16 mouse cellular contexts compared by ENCODE assay signal in genomic region chr6:54142848-54143651, GRCm38 (mm10).
DNase-seq lines count a peak whose midpoint lies in the region; ATAC-seq and TF ChIP-seq lines count a peak whose summit lies in the region.
"Had no signal": no experiment of that assay in that cellular context is flagged by ENCODE, and none has a peak within 500 bp of the region (broad histone marks: within the 10 kb centered on the region; RNA-seq: fewer than 3 reads in every experiment).

No protein-coding gene starts in this region.

- H3K4me1 ChIP-seq in lung, postnatal 0 days (ENCODE audit: insufficient read depth, low read depth, low read length), result no peaks in the 10 kb centered on the region
- H3K4me1 ChIP-seq in stomach, embryonic 16.5 days (ENCODE audit: control insufficient read depth, insufficient read depth, low read length), result peaks cover 9% of the 10 kb centered on the region; the same call in 1 of the 2 replicates
- H3K4me1 ChIP-seq: heart, embryonic 12.5 days had no signal

- ATAC-seq in lung, postnatal 0 days, result no peak
- peak; percentile 54 for ATAC-seq in CD4-positive, CD25-positive, alpha-beta regulatory T cell, adult 4 months
- ATAC-seq in inflammation-experienced regulatory T-cells, adult 6 months, result peak; percentile 38
- no peak for ATAC-seq in stomach, embryonic 16.5 days (ENCODE audit: insufficient read depth, low FRiP score)
- ATAC-seq: forebrain, postnatal 0 days had no signal

- no peaks in the 10 kb centered on the region for H3K9me3 ChIP-seq in lung, postnatal 0 days (ENCODE audit: low read length)
- H3K9me3 ChIP-seq in stomach, embryonic 16.5 days (replicated peaks; ENCODE audit: control insufficient read depth, low read length), result no peaks in the 10 kb centered on the region
- H3K9me3 ChIP-seq: embryonic facial prominence, embryonic 12.5 days; heart, embryonic 12.5 days; hindbrain, embryonic 10.5 days; midbrain, embryonic 10.5 days had no signal

- no peak overlapping the region for H3K9ac ChIP-seq in lung, postnatal 0 days (replicated peaks; ENCODE audit: low read depth)
- no peak overlapping the region for H3K9ac ChIP-seq in stomach, embryonic 16.5 days (ENCODE audit: low read length)
- H3K9ac ChIP-seq: embryonic facial prominence, embryonic 12.5 days; forebrain, postnatal 0 days; heart, embryonic 12.5 days had no signal

- H3K4me2 ChIP-seq in lung, postnatal 0 days (replicated peaks; ENCODE audit: low read depth, low read length), result no peak overlapping the region
- H3K4me2 ChIP-seq in stomach, embryonic 16.5 days (ENCODE audit: low read depth, low read length), result no peak overlapping the region
- H3K4me2 ChIP-seq: embryonic facial prominence, embryonic 12.5 days; heart, embryonic 12.5 days had no signal

- no peaks in the 10 kb centered on the region for H3K36me3 ChIP-seq in lung, postnatal 0 days (ENCODE audit: insufficient read depth, low read length)
- no peaks in the 10 kb centered on the region for H3K36me3 ChIP-seq in stomach, embryonic 16.5 days (ENCODE audit: control insufficient read depth, insufficient read depth, low read length)
- H3K36me3 ChIP-seq: embryonic facial prominence, embryonic 12.5 days; heart, embryonic 12.5 days; hindbrain, embryonic 10.5 days; midbrain, embryonic 10.5 days had no signal

- DNase-seq in lung, postnatal 0 days (ENCODE audit: low spot score), result peak; percentile 27
- no peak for DNase-seq in lung, postnatal 4 days
- no peak for DNase-seq in Muller cell, postnatal 12 days (ENCODE audit: inconsistent ontology term)
- no peak for DNase-seq in urinary bladder, adult 2 months (ENCODE audit: low spot score)
- DNase-seq in right cerebral cortex, postnatal 14 days, result no peak
- DNase-seq: cerebellum, adult 11 months; cerebellum, postnatal 25 days; forebrain, postnatal 0 days; gastrocnemius, postnatal 10 days had no signal

- no peak overlapping the region for H3K27ac ChIP-seq in lung, postnatal 0 days (ENCODE audit: low read length)
- peak overlapping the region; percentile 7; the same call in 1 of the 2 replicates for H3K27ac ChIP-seq in stomach, embryonic 16.5 days (ENCODE audit: low read length)
- H3K27ac ChIP-seq: embryonic facial prominence, embryonic 12.5 days; hindbrain, embryonic 10.5 days; midbrain, embryonic 10.5 days had no signal

- H3K27me3 ChIP-seq in lung, postnatal 0 days (replicated peaks; ENCODE audit: insufficient read depth, low read length), result 0 out of 2 replicates have a peak, but pooled peaks cover 4% of the 10 kb centered on the region
- no peaks in the 10 kb centered on the region for H3K27me3 ChIP-seq in stomach, embryonic 16.5 days (ENCODE audit: control insufficient read depth, insufficient read depth, low read length)
- H3K27me3 ChIP-seq: embryonic facial prominence, embryonic 12.5 days; heart, embryonic 12.5 days had no signal

- no peak for TF ChIP-seq CTCF in lung, postnatal 0 days (IDR thresholded peaks at IDR 0.05)

- no peak for TF ChIP-seq EP300 in lung, postnatal 0 days (IDR thresholded peaks at IDR 0.05)

- WGBS in lung, postnatal 0 days, result 74% methylated on average over 11 of the region's 11 CpGs
- WGBS in stomach, embryonic 16.5 days, result 66% methylated on average over 11 of the region's 11 CpGs

- H3K4me3 ChIP-seq in lung, postnatal 0 days (ENCODE audit: low read depth, low read length), result no peak overlapping the region
- no peak overlapping the region for H3K4me3 ChIP-seq in stomach, embryonic 16.5 days (replicated peaks; ENCODE audit: low read length)
- H3K4me3 ChIP-seq: embryonic facial prominence, embryonic 12.5 days; heart, embryonic 12.5 days; hindbrain, embryonic 10.5 days; midbrain, embryonic 10.5 days had no signal

Comparison
In these comparisons a context has a peak if more than half of its experiments do, and no peak if none do; other contexts are left out.
1. ATAC-seq: peak in CD4-positive, CD25-positive, alpha-beta regulatory T cell, adult 4 months (single experiment) and inflammation-experienced regulatory T-cells, adult 6 months (single experiment); none in lung, postnatal 0 days (single experiment) and stomach, embryonic 16.5 days (single experiment).